Mouse (Mus musculus) testis, adult 2 months (tissue): ENCODE measurements around the gene Ankmy2. TPM values are rescaled to one million over a fixed set of nuclear protein-coding genes. Genes with fewer than 3 reads are reported as not detected.

ENCODE experiments used
- H3K27ac ChIP-seq: fragments of 200-500 bp; 2 replicates; pipeline ENCODE4 v1.5.1; 2012; ENCODE audit warnings: low read depth, low read length; ENCODE audit not compliant: control insufficient read depth, insufficient read depth
- H3K27me3 ChIP-seq: fragments of 200-500 bp; 2 replicates; pipeline ENCODE4 v1.6.1; 2012; ENCODE audit warnings: mild to moderate bottlenecking, low read length, moderate library complexity; ENCODE audit not compliant: control insufficient read depth, insufficient read depth
- H3K36me3 ChIP-seq: fragments of 200-500 bp; 2 replicates; pipeline ENCODE4 v1.6.1; 2012; ENCODE audit warnings: mild to moderate bottlenecking, low read length; ENCODE audit not compliant: control insufficient read depth, insufficient read depth
- H3K4me1 ChIP-seq: fragments of 200-500 bp; 2 replicates; pipeline ENCODE4 v1.6.1; 2012; ENCODE audit warnings: low read length; ENCODE audit not compliant: control insufficient read depth, insufficient read depth
- H3K4me3 ChIP-seq: fragments of 200-500 bp; 2 replicates; pipeline ENCODE4 v1.5.1; 2012; ENCODE audit warnings: low read depth, mild to moderate bottlenecking, low read length, moderate library complexity, mixed read lengths; ENCODE audit not compliant: control insufficient read depth
- CTCF ChIP-seq: fragments of 200-500 bp; IDR thresholded peaks from 2 replicates; pipeline ENCODE4 v1.5.1; 2012; ENCODE audit warnings: low read depth, mild to moderate bottlenecking, inconsistent platforms, low read length, moderate library complexity; ENCODE audit not compliant: control insufficient read depth, insufficient read depth, insufficient replicate concordance
- POLR2A ChIP-seq: fragments of 200-500 bp; IDR thresholded peaks from 2 replicates; pipeline ENCODE4 v1.6.1; 2012; ENCODE audit warnings: low read depth, mild to moderate bottlenecking, inconsistent platforms, low read length, moderate library complexity; ENCODE audit not compliant: control insufficient read depth
- polyA plus RNA-seq: library from polyadenylated mRNA; depleted of rRNA; stranded (reverse); fragments of >200 nt; gene quantifications from 2 replicates; pipeline ENCODE4 v1.2.3, GENCODE M21; 2012

Gene Ankmy2
- polyA plus RNA-seq, 1 experiment, result 1.4 TPM

GRCm38 (mm10) chr12:36126049-36126448 lies 30.9 kb upstream of the Ankmy2 start:
- H3K36me3 ChIP-seq, result no peaks in the 10 kb centered on the region

GRCm38 (mm10) chr12:36129826-36130225 lies 27.1 kb upstream of the Ankmy2 start:
- no peaks in the 10 kb centered on the region for H3K36me3 ChIP-seq
- H3K27ac ChIP-seq, result no peak overlapping the region
- no peaks in the 10 kb centered on the region; the same call in 1 of the 2 replicates for H3K4me1 ChIP-seq
- H3K27me3 ChIP-seq, result no peaks in the 10 kb centered on the region
- no peak for TF ChIP-seq POLR2A
- no peak for TF ChIP-seq CTCF
- H3K4me3 ChIP-seq, result no peak overlapping the region

More at GRCm38 (mm10) chr12:36126049-36126448, 30.9 kb upstream of the Ankmy2 start:
- Histone ChIP-seq H3K27me3 (no peaks in the 10 kb centered on the region), H3K4me3 (no peak overlapping the region), H3K27ac (no peak overlapping the region), H3K4me1 (no peaks in the 10 kb centered on the region)
- TF ChIP-seq POLR2A (no peak), CTCF (no peak)

GRCm38 (mm10) chr12:36132254-36132653 lies 24.7 kb upstream of the Ankmy2 start:
- Histone ChIP-seq H3K4me3 (no peak overlapping the region), H3K4me1 (no peaks in the 10 kb centered on the region; the same call in 1 of the 2 replicates), H3K27ac (no peak overlapping the region), H3K27me3 (no peaks in the 10 kb centered on the region), H3K36me3 (no peaks in the 10 kb centered on the region)
- TF ChIP-seq CTCF, result no peak
- no peak for TF ChIP-seq POLR2A

- no peaks in the 10 kb centered on the region for H3K36me3 ChIP-seq
- no peaks in the 10 kb centered on the region; the same call in 1 of the 2 replicates for H3K4me1 ChIP-seq
- TF ChIP-seq POLR2A (no peak), CTCF (no peak)
- no peaks in the 10 kb centered on the region for H3K27me3 ChIP-seq
- H3K27ac ChIP-seq, result no peak overlapping the region
- no peak overlapping the region for H3K4me3 ChIP-seq
These were observed 24.2 kb upstream of the Ankmy2 start for GRCm38 (mm10) chr12:36132668-36133067.

GRCm38 (mm10) chr12:36133547-36133946 lies 23.4 kb upstream of the Ankmy2 start:
- no peak overlapping the region for H3K27ac ChIP-seq
- no peak for TF ChIP-seq POLR2A
- no peak for TF ChIP-seq CTCF
- no peaks in the 10 kb centered on the region for H3K36me3 ChIP-seq
- H3K4me1 ChIP-seq, result no peaks in the 10 kb centered on the region; the same call in 1 of the 2 replicates
- H3K4me3 ChIP-seq, result no peak overlapping the region
- H3K27me3 ChIP-seq, result no peaks in the 10 kb centered on the region

- no peak for TF ChIP-seq CTCF
- no peak for TF ChIP-seq POLR2A
- Histone ChIP-seq H3K27me3 (no peaks in the 10 kb centered on the region), H3K36me3 (no peaks in the 10 kb centered on the region), H3K27ac (no peak overlapping the region), H3K4me1 (no peaks in the 10 kb centered on the region; the same call in 1 of the 2 replicates), H3K4me3 (no peak overlapping the region)
These were observed 22.8 kb upstream of the Ankmy2 start for GRCm38 (mm10) chr12:36134111-36134510.

- Histone ChIP-seq H3K27ac (no peak overlapping the region), H3K4me3 (no peak overlapping the region), H3K27me3 (no peaks in the 10 kb centered on the region), H3K4me1 (no peaks in the 10 kb centered on the region; the same call in 1 of the 2 replicates), H3K36me3 (no peaks in the 10 kb centered on the region)
- TF ChIP-seq CTCF (no peak), POLR2A (no peak)
These were observed 21.5 kb upstream of the Ankmy2 start for GRCm38 (mm10) chr12:36135409-36135808.
